Mouse (Mus musculus): Measurements from ENCODE around the gene Scp2. TPM values are rescaled to one million over a fixed set of nuclear protein-coding genes. Genes with fewer than 3 reads are reported as not detected.
"Not testable (repeated sequence)": the region's sequence is repeated elsewhere in the genome, so short reads cannot be mapped to it uniquely, and the experiment has no call there.

Scp2 gene
- polyA plus RNA-seq, 1 experiment from 2014 or later: 532 TPM

GRCm38 (mm10) chr4:108163291-108163690 is 18.5 kb upstream of the Scp2 start:
- WGBS: 59% methylated on average over 3 of the region's 3 CpGs
- Histone ChIP-seq H3K4me1 (ENCODE audit: insufficient read depth, low read depth, low read length) (0 out of 2 replicates have a peak, but pooled peaks cover 2% of the 10 kb centered on the region), H3K4me2 (replicated peaks; ENCODE audit: low read depth, low read length) (no peak overlapping the region), H3K9ac (replicated peaks; ENCODE audit: low read depth) (no peak overlapping the region), H3K27ac (ENCODE audit: low read length) (no peak overlapping the region), H3K4me3 (ENCODE audit: low read depth, low read length) (no peak overlapping the region), H3K9me3 (ENCODE audit: low read length) (no peaks in the 10 kb centered on the region), H3K36me3 (ENCODE audit: insufficient read depth, low read length) (no peaks in the 10 kb centered on the region), H3K27me3 (replicated peaks; ENCODE audit: insufficient read depth, low read length) (no peaks in the 10 kb centered on the region)
- no peak; the same call in 1 of the 2 replicates for ATAC-seq
- DNase-seq (ENCODE audit: low spot score): no peak
- TF ChIP-seq CTCF (IDR thresholded peaks at IDR 0.05): no peak
- TF ChIP-seq EP300 (IDR thresholded peaks at IDR 0.05): no peak

GRCm38 (mm10) chr4:108161936-108162335 is 17.1 kb upstream of the Scp2 start:
- Histone ChIP-seq H3K27me3 (replicated peaks; ENCODE audit: insufficient read depth, low read length) (no peaks in the 10 kb centered on the region), H3K9me3 (ENCODE audit: low read length) (no peaks in the 10 kb centered on the region), H3K4me2 (replicated peaks; ENCODE audit: low read depth, low read length) (no peak overlapping the region), H3K36me3 (ENCODE audit: insufficient read depth, low read length) (no peaks in the 10 kb centered on the region), H3K4me3 (ENCODE audit: low read depth, low read length) (no peak overlapping the region), H3K4me1 (ENCODE audit: insufficient read depth, low read depth, low read length) (0 out of 2 replicates have a peak, but pooled peaks cover 2% of the 10 kb centered on the region), H3K27ac (ENCODE audit: low read length) (no peak overlapping the region), H3K9ac (replicated peaks; ENCODE audit: low read depth) (no peak overlapping the region)
- DNase-seq (ENCODE audit: low spot score): no peak
- WGBS: 88% methylated on average over 8 of the region's 8 CpGs
- no peak for ATAC-seq
- TF ChIP-seq EP300 (IDR thresholded peaks at IDR 0.05) (no peak), CTCF (IDR thresholded peaks at IDR 0.05) (no peak)

GRCm38 (mm10) chr4:108155141-108155540 is 10.3 kb upstream of the Scp2 start:
- DNase-seq (ENCODE audit: low spot score); H3K27me3 ChIP-seq (replicated peaks; ENCODE audit: insufficient read depth, low read length); H3K4me3 ChIP-seq (ENCODE audit: low read depth, low read length); H3K36me3 ChIP-seq (ENCODE audit: insufficient read depth, low read length); H3K27ac ChIP-seq (ENCODE audit: low read length); H3K9ac ChIP-seq (replicated peaks; ENCODE audit: low read depth); H3K4me2 ChIP-seq (replicated peaks; ENCODE audit: low read depth, low read length); H3K9me3 ChIP-seq (ENCODE audit: low read length); ATAC-seq; H3K4me1 ChIP-seq (ENCODE audit: insufficient read depth, low read depth, low read length): not testable (repeated sequence)
- 79% methylated on average over 1 of the region's 1 CpGs for WGBS

GRCm38 (mm10) chr4:108145554-108145953 is 756 bp upstream of the Scp2 start:
- not testable (repeated sequence) for H3K9me3 ChIP-seq (ENCODE audit: low read length); H3K27ac ChIP-seq (ENCODE audit: low read length); H3K9ac ChIP-seq (replicated peaks; ENCODE audit: low read depth); H3K4me2 ChIP-seq (replicated peaks; ENCODE audit: low read depth, low read length); H3K36me3 ChIP-seq (ENCODE audit: insufficient read depth, low read length); ATAC-seq; H3K4me1 ChIP-seq (ENCODE audit: insufficient read depth, low read depth, low read length); H3K4me3 ChIP-seq (ENCODE audit: low read depth, low read length); H3K27me3 ChIP-seq (replicated peaks; ENCODE audit: insufficient read depth, low read length); DNase-seq (ENCODE audit: low spot score)
- 41% methylated on average over 3 of the region's 3 CpGs for WGBS

GRCm38 (mm10) chr4:108143778-108144177 is 1.0 kb downstream of the Scp2 start:
- no peak for TF ChIP-seq CTCF (IDR thresholded peaks at IDR 0.05)
- no peak for TF ChIP-seq EP300 (IDR thresholded peaks at IDR 0.05)
- no peak for DNase-seq (ENCODE audit: low spot score)
- Histone ChIP-seq H3K4me1 (ENCODE audit: insufficient read depth, low read depth, low read length) (no peaks in the 10 kb centered on the region), H3K9ac (replicated peaks; ENCODE audit: low read depth) (no peak overlapping the region), H3K27me3 (replicated peaks; ENCODE audit: insufficient read depth, low read length) (no peaks in the 10 kb centered on the region), H3K4me2 (replicated peaks; ENCODE audit: low read depth, low read length) (no peak overlapping the region), H3K36me3 (ENCODE audit: insufficient read depth, low read length) (no peaks in the 10 kb centered on the region), H3K27ac (ENCODE audit: low read length) (no peak overlapping the region), H3K4me3 (ENCODE audit: low read depth, low read length) (no peak overlapping the region), H3K9me3 (ENCODE audit: low read length) (no peaks in the 10 kb centered on the region)
- ATAC-seq: no peak

GRCm38 (mm10) chr4:108143178-108143577 is 1.6 kb downstream of the Scp2 start:
- not testable (repeated sequence) for H3K4me3 ChIP-seq (ENCODE audit: low read depth, low read length); H3K9me3 ChIP-seq (ENCODE audit: low read length); H3K9ac ChIP-seq (replicated peaks; ENCODE audit: low read depth); H3K27ac ChIP-seq (ENCODE audit: low read length); H3K36me3 ChIP-seq (ENCODE audit: insufficient read depth, low read length); H3K27me3 ChIP-seq (replicated peaks; ENCODE audit: insufficient read depth, low read length); H3K4me2 ChIP-seq (replicated peaks; ENCODE audit: low read depth, low read length); ATAC-seq; DNase-seq (ENCODE audit: low spot score); H3K4me1 ChIP-seq (ENCODE audit: insufficient read depth, low read depth, low read length)
- TF ChIP-seq CTCF (IDR thresholded peaks at IDR 0.05): 0 out of 2 replicates have a peak, but pooled peaks have one; percentile 18
- WGBS: 64% methylated on average over 2 of the region's 2 CpGs

GRCm38 (mm10) chr4:108136938-108137337 is 7.9 kb downstream of the Scp2 start:
- no peaks in the 10 kb centered on the region for H3K36me3 ChIP-seq (ENCODE audit: insufficient read depth, low read length)
- H3K27me3 ChIP-seq (replicated peaks; ENCODE audit: insufficient read depth, low read length): no peaks in the 10 kb centered on the region
- H3K9ac ChIP-seq (replicated peaks; ENCODE audit: low read depth): no peak overlapping the region
- no peak overlapping the region for H3K4me3 ChIP-seq (ENCODE audit: low read depth, low read length)
- TF ChIP-seq EP300 (IDR thresholded peaks at IDR 0.05) (no peak), CTCF (IDR thresholded peaks at IDR 0.05) (no peak)
- no peak overlapping the region for H3K27ac ChIP-seq (ENCODE audit: low read length)
- H3K4me2 ChIP-seq (replicated peaks; ENCODE audit: low read depth, low read length): no peak overlapping the region
- no peaks in the 10 kb centered on the region for H3K9me3 ChIP-seq (ENCODE audit: low read length)
- no peaks in the 10 kb centered on the region for H3K4me1 ChIP-seq (ENCODE audit: insufficient read depth, low read depth, low read length)
- WGBS: 75% methylated on average over 5 of the region's 5 CpGs
- DNase-seq (ENCODE audit: low spot score): no peak
- ATAC-seq: no peak

Measured in lung, postnatal 0 days (tissue).